Mouse (Mus musculus) liver, postnatal 0 days (tissue): ENCODE measurements around the gene Fcgr1. TPM values are rescaled to one million over a fixed set of nuclear protein-coding genes. Genes with fewer than 3 reads are reported as not detected.

ENCODE experiments used
- ATAC-seq: fragments of 200-750 bp; cut with Nextera tagmentation; 2 replicates; pipeline ENCODE4 v1.8.0; 2017; ENCODE audit warnings: mild to moderate bottlenecking, moderate library complexity
- DNase-seq: peaks from one replicate; pipeline ENCODE4 v3.0.0-alpha.2; 2016
- H3K27ac ChIP-seq: fragments of 300-500 bp; sonication (generic); 2 replicates; pipeline ENCODE4 v1.5.1; 2014; ENCODE audit warnings: antibody characterized with exemption, moderate library complexity, mild to moderate bottlenecking, low read depth
- H3K27me3 ChIP-seq: fragments of 300-500 bp; sonication (generic); 2 replicates; pipeline ENCODE4 v1.6.1; 2014; ENCODE audit warnings: low read length, control low read depth, mixed read lengths; ENCODE audit not compliant: insufficient read depth
- H3K36me3 ChIP-seq: fragments of 300-500 bp; sonication (generic); replicated peaks from 2 replicates; pipeline ENCODE4 v1.6.1; 2014; ENCODE audit warnings: mild to moderate bottlenecking, control low read depth, low read length, moderate library complexity, mixed read lengths; ENCODE audit not compliant: insufficient read depth
- H3K4me1 ChIP-seq: fragments of 300-500 bp; sonication (generic); 2 replicates; pipeline ENCODE4 v1.6.1; 2014; ENCODE audit warnings: antibody characterized with exemption, mild to moderate bottlenecking, control low read depth; ENCODE audit not compliant: insufficient read depth
- H3K4me2 ChIP-seq: fragments of 300-500 bp; sonication (generic); 2 replicates; pipeline ENCODE4 v1.6.1; 2014; ENCODE audit warnings: low read depth, mild to moderate bottlenecking, low read length, moderate library complexity, mixed read lengths
- H3K4me3 ChIP-seq: fragments of 300-500 bp; sonication (generic); 2 replicates; pipeline ENCODE4 v1.5.1; 2014; ENCODE audit warnings: low read depth, low read length
- H3K9ac ChIP-seq: fragments of 300-500 bp; sonication (generic); replicated peaks from 2 replicates; pipeline ENCODE4 v1.6.1; 2014; ENCODE audit warnings: mild to moderate bottlenecking, moderate library complexity
- H3K9me3 ChIP-seq: fragments of 300-500 bp; sonication (generic); 2 replicates; pipeline ENCODE4 v1.6.1; 2016; ENCODE audit warnings: mild to moderate bottlenecking, control low read depth, low read length, mixed read lengths
- CTCF ChIP-seq: sonication (generic); IDR thresholded peaks from 2 replicates; pipeline ENCODE4 v1.5.1; 2016; ENCODE audit warnings: antibody characterized with exemption, low read depth
- EP300 ChIP-seq: IDR thresholded peaks from 2 replicates; pipeline ENCODE4 v1.6.1; 2016; ENCODE audit warnings: antibody characterized with exemption, low read depth, mild to moderate bottlenecking
- WGBS: fragments of 180-500 bp; shearing (Covaris S2); extraction: QIAGEN DNeasy Blood & Tissue Kit; methylation state at CpG from one replicate; pipeline ENCODE4 v1.1.7; 2014; ENCODE audit not compliant: insufficient replicate concordance; 5-methylcytosine and 5-hydroxymethylcytosine counted together
- polyA plus RNA-seq: library from polyadenylated mRNA; unstranded; fragments of >200 nt; fragmentation: Nextera tagmentation; extraction: Ambion mirVana; gene quantifications from 2 replicates; pipeline ENCODE4 v1.2.1, GENCODE M21; 2015

Gene Fcgr1
- polyA plus RNA-seq, 1 experiment from 2014 or later = 6.2 TPM

DNA sequence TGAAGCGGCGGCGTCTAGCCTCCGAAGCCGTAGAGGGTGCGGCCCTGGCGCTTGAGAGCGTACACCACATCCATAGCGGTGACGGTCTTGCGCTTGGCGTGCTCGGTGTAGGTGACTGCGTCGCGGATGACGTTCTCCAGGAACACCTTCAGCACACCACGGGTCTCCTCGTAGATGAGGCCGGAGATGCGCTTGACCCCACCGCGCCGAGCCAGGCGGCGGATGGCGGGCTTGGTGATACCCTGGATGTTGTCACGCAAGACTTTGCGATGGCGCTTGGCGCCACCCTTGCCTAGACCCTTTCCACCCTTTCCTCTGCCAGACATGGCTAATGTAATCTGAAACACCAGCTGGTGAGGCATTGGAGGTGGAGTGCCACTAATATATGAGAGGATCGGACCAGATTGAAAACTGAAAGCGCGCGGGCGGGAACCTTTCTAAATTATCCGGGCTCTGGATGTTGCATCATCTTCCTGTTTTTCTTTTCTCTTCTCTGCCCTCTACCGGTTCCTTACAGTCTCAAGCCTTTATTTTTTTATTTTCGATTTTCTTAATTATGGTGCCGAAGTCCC is 30.7 kb downstream of the Fcgr1 start, which contains the start of gene Hist2h4:
TSS of gene Hist2h4 (minus strand) at position 333 of the 572 bp plus-strand sequence.
- under 1% methylated on average over 40 of the region's 40 CpGs for WGBS
- DNase-seq = peak; percentile 96
- peak; percentile 86 for ATAC-seq
- peak within 1 kb of the TSS; percentile 82 for H3K4me2 ChIP-seq
- H3K27ac ChIP-seq = peak within 1 kb of the TSS; percentile 99
- peak within 1 kb of the TSS; percentile 70 for H3K4me3 ChIP-seq
- no peaks in the 10 kb centered on the region for H3K36me3 ChIP-seq
- no peaks in the 10 kb centered on the region for H3K27me3 ChIP-seq
- H3K9me3 ChIP-seq = no peaks in the 10 kb centered on the region
- H3K9ac ChIP-seq = peak within 1 kb of the TSS; percentile 91
- TF ChIP-seq CTCF = peak; percentile 66
- TF ChIP-seq EP300 = peak; percentile 96
- H3K4me1 ChIP-seq = peaks cover 32% of the 10 kb centered on the region

DNA sequence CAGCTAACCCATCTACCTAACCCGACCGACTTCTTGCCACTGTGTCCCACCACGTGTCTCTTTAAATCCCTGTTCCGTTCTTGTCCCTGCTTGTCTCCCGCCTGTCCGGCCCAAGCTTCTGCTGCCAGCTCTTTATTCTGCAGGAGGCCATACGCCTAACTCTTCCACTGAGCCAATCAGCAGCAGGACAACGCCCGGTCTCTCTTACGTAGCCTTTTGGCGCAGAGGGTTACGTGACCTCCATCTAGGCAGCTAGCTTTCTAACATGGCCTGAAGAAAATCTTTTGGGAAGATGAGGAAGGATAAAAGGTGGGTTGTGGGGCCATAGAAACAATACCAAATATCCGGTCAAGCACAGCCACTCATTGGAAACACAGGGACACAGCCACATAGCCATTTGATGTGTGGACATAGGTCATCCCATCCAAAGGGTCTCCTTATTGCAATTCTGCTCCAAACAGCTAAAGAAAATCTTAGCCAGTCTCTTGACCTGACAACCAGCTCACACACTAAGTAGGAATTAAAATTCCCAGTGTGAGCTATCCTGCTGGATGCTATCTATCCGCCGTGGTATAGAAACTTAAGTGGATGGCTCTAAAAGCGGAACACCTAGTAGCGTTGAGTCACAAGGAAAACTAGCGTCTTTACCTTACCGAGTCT is 31.4 kb downstream of the Fcgr1 start:
- H3K27ac ChIP-seq = peak overlapping the region; percentile 99
- no peaks in the 10 kb centered on the region for H3K36me3 ChIP-seq
- under 1% methylated on average over 19 of the region's 19 CpGs for WGBS

DNA sequence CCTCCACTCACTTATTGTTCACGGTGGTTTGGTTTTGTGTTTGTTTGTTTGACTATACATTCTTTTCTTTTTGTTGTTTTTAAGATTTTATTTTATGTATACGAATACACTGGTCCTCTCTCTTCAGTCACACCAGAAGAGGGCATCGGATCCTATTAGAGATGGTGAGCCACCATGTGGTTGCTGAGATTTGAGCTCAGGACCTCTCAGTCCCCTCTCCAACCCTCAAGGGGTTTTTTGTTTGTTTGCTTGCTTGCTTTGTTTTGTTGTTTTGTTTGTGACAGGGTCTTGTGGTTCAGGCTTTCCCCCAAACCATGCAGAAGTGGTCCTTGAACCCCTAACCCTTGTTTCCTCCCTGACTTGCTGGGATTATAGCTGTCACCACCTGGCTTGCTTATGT is 32.1 kb downstream of the Fcgr1 start:
- H3K9me3 ChIP-seq = no peaks in the 10 kb centered on the region
- DNase-seq = no peak
- 65% methylated on average over 3 of the region's 3 CpGs for WGBS
- H3K4me2 ChIP-seq = peak overlapping the region; percentile 82
- H3K27me3 ChIP-seq = no peaks in the 10 kb centered on the region
- no peak for ATAC-seq
- H3K36me3 ChIP-seq = no peaks in the 10 kb centered on the region
- TF ChIP-seq CTCF (no peak), EP300 (no peak)
- H3K4me3 ChIP-seq = peak overlapping the region; percentile 70
- peak overlapping the region; percentile 99 for H3K27ac ChIP-seq
- H3K9ac ChIP-seq = peak overlapping the region; percentile 91; the same call in 1 of the 2 replicates
- peaks cover 26% of the 10 kb centered on the region for H3K4me1 ChIP-seq

More for the DNA sequence above, 31.4 kb downstream of the Fcgr1 start:
- peak; percentile 73 for ATAC-seq
- TF ChIP-seq CTCF (no peak), EP300 (no peak)
- Histone ChIP-seq H3K9me3 (no peaks in the 10 kb centered on the region), H3K4me3 (peak overlapping the region; percentile 70), H3K4me2 (peak overlapping the region; percentile 82), H3K27me3 (no peaks in the 10 kb centered on the region), H3K9ac (peak overlapping the region; percentile 91), H3K4me1 (peaks cover 26% of the 10 kb centered on the region)
- DNase-seq = peak; percentile 83

DNA sequence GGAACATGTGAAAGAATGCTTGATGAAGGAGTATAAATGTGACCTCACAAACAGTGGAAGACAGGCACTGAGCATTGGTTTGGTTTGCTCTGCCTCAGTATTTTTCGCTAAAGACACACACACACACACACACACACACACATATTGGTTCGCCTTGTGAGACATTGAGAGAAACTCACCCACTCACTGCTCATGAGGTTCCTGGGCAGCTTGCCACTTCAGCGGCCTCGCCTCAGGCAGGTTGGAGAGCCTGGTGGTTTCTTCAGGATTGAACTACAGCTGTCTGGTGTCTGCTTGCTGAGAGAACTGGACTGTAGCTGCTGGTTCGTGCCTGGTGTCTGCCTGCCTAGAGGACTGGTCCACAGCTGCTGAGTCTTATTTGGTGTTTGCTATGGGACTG is 33.5 kb downstream of the Fcgr1 start:
- no peak overlapping the region for H3K27ac ChIP-seq
- WGBS = 87% methylated on average over 5 of the region's 5 CpGs
- no peak for DNase-seq

DNA sequence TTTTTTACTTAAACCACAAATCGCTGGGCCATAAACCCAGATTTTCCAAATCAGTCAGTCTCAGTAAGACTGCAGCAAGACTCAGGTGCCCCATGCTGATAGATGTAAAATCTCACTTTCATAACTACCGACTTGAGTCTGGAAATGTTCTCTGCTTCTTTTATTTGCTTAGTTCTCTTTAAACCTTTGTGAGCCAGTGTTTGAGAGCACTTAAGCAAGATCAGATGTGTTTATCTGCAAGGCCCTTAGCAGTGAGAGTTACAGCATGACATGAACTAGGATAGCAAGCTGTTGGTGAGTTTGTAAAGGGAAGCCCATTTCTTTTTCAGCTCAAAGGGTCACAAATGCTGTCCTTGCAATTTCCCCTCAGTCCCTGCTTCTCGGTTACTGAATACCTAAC is 36.6 kb downstream of the Fcgr1 start:
- H3K4me1 ChIP-seq = peaks cover 14% of the 10 kb centered on the region

More for the DNA sequence above, 33.5 kb downstream of the Fcgr1 start:
- Histone ChIP-seq H3K9me3 (no peaks in the 10 kb centered on the region), H3K27me3 (no peaks in the 10 kb centered on the region), H3K4me1 (peaks cover 26% of the 10 kb centered on the region), H3K4me3 (no peak overlapping the region), H3K4me2 (no peak overlapping the region), H3K9ac (no peak overlapping the region), H3K36me3 (no peaks in the 10 kb centered on the region)
- no peak for ATAC-seq
- no peak for TF ChIP-seq EP300
- TF ChIP-seq CTCF = no peak

DNA sequence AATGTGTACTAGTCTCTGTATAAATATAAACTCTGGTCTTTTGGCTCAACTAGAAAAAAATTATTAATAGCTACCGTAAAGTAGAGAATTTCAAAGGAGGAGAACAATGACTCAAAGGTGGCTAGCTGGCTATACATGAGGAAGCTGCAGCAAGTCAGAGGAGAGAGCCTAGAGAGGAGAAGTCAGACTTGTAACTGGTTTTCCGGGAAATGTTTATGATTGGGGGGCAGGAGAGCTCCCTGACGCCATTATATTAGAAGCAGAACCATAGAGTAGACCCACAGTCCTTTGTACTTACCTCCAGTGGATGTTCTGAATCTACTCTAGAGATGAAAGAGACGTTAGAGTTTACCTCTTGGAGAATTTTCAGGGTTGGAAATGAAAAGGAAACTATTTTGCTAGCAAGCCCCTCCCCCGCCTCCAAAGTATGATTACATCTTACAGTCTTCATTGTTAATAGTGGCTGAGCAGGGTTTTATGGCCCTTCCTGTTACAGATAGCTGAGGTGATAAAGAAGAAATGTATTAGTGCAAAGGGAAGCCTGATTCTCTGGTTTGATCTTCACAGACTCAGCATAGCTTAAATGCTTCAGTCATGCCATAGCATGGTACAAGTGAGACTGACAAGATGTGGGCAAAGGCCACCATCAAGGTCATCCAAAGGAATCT is 37.7 kb downstream of the Fcgr1 start:
- Histone ChIP-seq H3K36me3 (no peaks in the 10 kb centered on the region), H3K4me2 (no peak overlapping the region), H3K27me3 (no peaks in the 10 kb centered on the region), H3K4me1 (peaks cover 10% of the 10 kb centered on the region), H3K27ac (no peak overlapping the region), H3K9me3 (no peaks in the 10 kb centered on the region), H3K4me3 (no peak overlapping the region), H3K9ac (no peak overlapping the region)
- DNase-seq (no peak), ATAC-seq (no peak)
- no peak for TF ChIP-seq EP300
- TF ChIP-seq CTCF = no peak
- WGBS = 58% methylated on average over 5 of the region's 5 CpGs

More for the DNA sequence above, 36.6 kb downstream of the Fcgr1 start:
- Histone ChIP-seq H3K4me3 (no peak overlapping the region), H3K9ac (no peak overlapping the region), H3K27ac (no peak overlapping the region), H3K27me3 (no peaks in the 10 kb centered on the region), H3K36me3 (no peaks in the 10 kb centered on the region), H3K9me3 (no peaks in the 10 kb centered on the region), H3K4me2 (no peak overlapping the region)
- WGBS = 73% methylated on average over 3 of the region's 3 CpGs
- DNase-seq (no peak), ATAC-seq (no peak)
- no peak for TF ChIP-seq CTCF
- no peak for TF ChIP-seq EP300
